Mouse (Mus musculus): Measurements from ENCODE around the gene Gzmm.

GRCm38 (mm10) chr10:79664131-79664665 lies 24.6 kb upstream of the Gzmm start, which contains the start of gene Madcam1:
- TF ChIP-seq CEBPB (IDR thresholded peaks at IDR 0.05; ENCODE audit: insufficient read depth, poor library complexity, severe bottlenecking): no peak
- no peak for TF ChIP-seq TCF3 (IDR thresholded peaks at IDR 0.05; ENCODE audit: insufficient read length, low read depth)
- no peak for TF ChIP-seq MAX (IDR thresholded peaks at IDR 0.05; ENCODE audit: low read depth)
- no peak for TF ChIP-seq TCF12 (IDR thresholded peaks at IDR 0.05; ENCODE audit: insufficient read depth, poor library complexity, severe bottlenecking)
- no peak for TF ChIP-seq USF1 (IDR thresholded peaks at IDR 0.05; ENCODE audit: low read depth)
- no peak for TF ChIP-seq POLR2A (IDR thresholded peaks at IDR 0.05; ENCODE audit: insufficient read length, low read depth)

Data from myocyte (in vitro differentiated cells).